Mouse (Mus musculus) cerebellum, postnatal 4 days (tissue): ENCODE measurements around the gene Tmem221.

ENCODE experiments used
- DNase-seq, 2 experiments: peaks; one replicate each; pipeline ENCODE4 v3.0.0; 2022; ENCODE audit warnings: low spot score in 2 of 2, mixed read lengths in 1 of 2

Gene Tmem221

GRCm38 (mm10) chr8:71511644-71512043 lies 47.0 kb downstream of the Tmem221 start, which contains the start of gene Plvap:
Plvap (minus strand) TSS chr8:71511752.
- DNase-seq, result no peak

- no peak for DNase-seq
Observed at GRCm38 (mm10) chr8:71509316-71509715, 49.4 kb downstream of the Tmem221 start.

GRCm38 (mm10) chr8:71507589-71508104 lies 51.0 kb downstream of the Tmem221 start:
- DNase-seq, result peak; percentile 34 to 67

GRCm38 (mm10) chr8:71505979-71506378 lies 52.7 kb downstream of the Tmem221 start:
- no peak for DNase-seq

- no peak for DNase-seq
Observed at GRCm38 (mm10) chr8:71505326-71505725, 53.3 kb downstream of the Tmem221 start.

GRCm38 (mm10) chr8:71504349-71504748 lies 54.3 kb downstream of the Tmem221 start:
- no peak for DNase-seq
